Mouse (Mus musculus) thymus, adult 2 months (tissue): Measurements from ENCODE around the gene Tbc1d14. TPM values are rescaled to one million over a fixed set of nuclear protein-coding genes. Genes with fewer than 3 reads are reported as not detected.

ENCODE experiments used
- DNase-seq: peaks from one replicate; pipeline ENCODE4 v3.0.0; 2021
- H3K27ac ChIP-seq: fragments of 200-500 bp; 2 replicates; pipeline ENCODE4 v1.5.1; 2012; ENCODE audit warnings: low read length, control low read depth; ENCODE audit not compliant: control insufficient read depth, insufficient read depth
- H3K27me3 ChIP-seq: fragments of 200-500 bp; 2 replicates; pipeline ENCODE4 v1.6.1; 2012; ENCODE audit warnings: mild to moderate bottlenecking, low read length, moderate library complexity, mixed read lengths; ENCODE audit not compliant: control insufficient read depth, insufficient read depth
- H3K36me3 ChIP-seq: fragments of 200-500 bp; 2 replicates; pipeline ENCODE4 v1.6.1; 2012; ENCODE audit warnings: mild to moderate bottlenecking, low read length, moderate library complexity; ENCODE audit not compliant: control insufficient read depth, insufficient read depth
- H3K4me1 ChIP-seq: fragments of 200-500 bp; replicated peaks from 2 replicates; pipeline ENCODE4 v1.6.1; 2012; ENCODE audit warnings: low read length; ENCODE audit not compliant: control insufficient read depth, insufficient read depth
- H3K4me3 ChIP-seq: fragments of 200-500 bp; 2 replicates; pipeline ENCODE4 v1.5.1; 2012; ENCODE audit warnings: mild to moderate bottlenecking, low read length, control low read depth, moderate library complexity; ENCODE audit not compliant: control insufficient read depth, insufficient read depth
- CTCF ChIP-seq: fragments of 200-500 bp; IDR thresholded peaks from 2 replicates; pipeline ENCODE4 v1.5.1; 2012; ENCODE audit warnings: mild to moderate bottlenecking, control low read depth, low read length, moderate library complexity, borderline replicate concordance; ENCODE audit not compliant: control insufficient read depth, poor library complexity, insufficient read depth; ENCODE audit errors: extremely low read depth
- POLR2A ChIP-seq: fragments of 200-500 bp; IDR thresholded peaks from 2 replicates; pipeline ENCODE4 v1.6.1; 2012; ENCODE audit warnings: mild to moderate bottlenecking, low read length, control low read depth, moderate library complexity; ENCODE audit not compliant: control insufficient read depth, poor library complexity, insufficient read depth; ENCODE audit errors: extremely low read depth
- WGBS: fragments of 180-500 bp; shearing (Covaris S2); methylation state at CpG from one replicate; pipeline ENCODE4 v1.1.7; 2018; 5-methylcytosine and 5-hydroxymethylcytosine counted together
- polyA plus RNA-seq: library from polyadenylated mRNA; depleted of rRNA; stranded (reverse); fragments of >200 nt; gene quantifications from 2 replicates; pipeline ENCODE4 v1.2.3, GENCODE M21; 2012

The Tbc1d14 gene
- polyA plus RNA-seq, 1 experiment: 48.6 TPM

- Histone ChIP-seq H3K36me3 (no peaks in the 10 kb centered on the region), H3K27me3 (no peaks in the 10 kb centered on the region), H3K27ac (peak overlapping the region; percentile 69), H3K4me3 (peak overlapping the region; percentile 38), H3K4me1 (peaks cover 44% of the 10 kb centered on the region)
- TF ChIP-seq CTCF (no peak), POLR2A (no peak)
- whole genome bisulfite sequencing: 39% methylated on average over 2 of the region's 2 CpGs
- DNase-seq: peak; percentile 45
These were observed 39.9 kb downstream of the Tbc1d14 start for GRCm38 (mm10) chr5:36553056-36553606.

GRCm38 (mm10) chr5:36552391-36552790 is 40.7 kb downstream of the Tbc1d14 start:
- WGBS: 93% methylated on average over 4 of the region's 4 CpGs
- Histone ChIP-seq H3K4me1 (peaks cover 39% of the 10 kb centered on the region), H3K36me3 (no peaks in the 10 kb centered on the region), H3K4me3 (no peak overlapping the region), H3K27me3 (no peaks in the 10 kb centered on the region), H3K27ac (peak overlapping the region; percentile 8; the same call in 1 of the 2 replicates)
- no peak for TF ChIP-seq POLR2A
- no peak for TF ChIP-seq CTCF
- no peak for DNase-seq

- WGBS: 67% methylated on average over 6 of the region's 6 CpGs
- Histone ChIP-seq H3K27me3 (no peaks in the 10 kb centered on the region), H3K36me3 (no peaks in the 10 kb centered on the region)
These were observed 43.8 kb downstream of the Tbc1d14 start for GRCm38 (mm10) chr5:36549243-36549642.

GRCm38 (mm10) chr5:36544765-36545164 is 48.3 kb downstream of the Tbc1d14 start:
- 100% methylated on average over 1 of the region's 1 CpGs for WGBS
- peaks cover 3% of the 10 kb centered on the region for H3K4me1 ChIP-seq
- no peak overlapping the region for H3K27ac ChIP-seq
- H3K27me3 ChIP-seq: no peaks in the 10 kb centered on the region
- no peak overlapping the region for H3K4me3 ChIP-seq
- no peak for TF ChIP-seq CTCF
- no peak for TF ChIP-seq POLR2A
- no peaks in the 10 kb centered on the region for H3K36me3 ChIP-seq
- DNase-seq: no peak

More at GRCm38 (mm10) chr5:36549243-36549642, 43.8 kb downstream of the Tbc1d14 start:
- no peak for TF ChIP-seq CTCF
- no peak for TF ChIP-seq POLR2A
- no peak overlapping the region for H3K4me3 ChIP-seq
- H3K4me1 ChIP-seq: peaks cover 30% of the 10 kb centered on the region
- DNase-seq: no peak
- no peak overlapping the region for H3K27ac ChIP-seq

GRCm38 (mm10) chr5:36540928-36541327 is 52.1 kb downstream of the Tbc1d14 start:
- no peak for DNase-seq
- no peak overlapping the region for H3K27ac ChIP-seq
- H3K4me1 ChIP-seq: peaks cover 6% of the 10 kb centered on the region
- no peak overlapping the region for H3K4me3 ChIP-seq
- WGBS: 44% methylated on average over 2 of the region's 2 CpGs
- TF ChIP-seq CTCF: no peak
- no peak for TF ChIP-seq POLR2A
- H3K36me3 ChIP-seq: no peaks in the 10 kb centered on the region
- H3K27me3 ChIP-seq: no peaks in the 10 kb centered on the region

GRCm38 (mm10) chr5:36538576-36539187 is 54.4 kb downstream of the Tbc1d14 start:
- peak; percentile 85 for DNase-seq
- no peak for TF ChIP-seq CTCF
- TF ChIP-seq POLR2A: no peak
- Histone ChIP-seq H3K27ac (no peak overlapping the region), H3K4me3 (no peak overlapping the region), H3K27me3 (no peaks in the 10 kb centered on the region), H3K4me1 (peaks cover 6% of the 10 kb centered on the region), H3K36me3 (no peaks in the 10 kb centered on the region)
- 21% methylated on average over 4 of the region's 4 CpGs for WGBS
